Mouse (Mus musculus) heart, embryonic 16.5 days (tissue): ENCODE measurements around the gene Blvra. TPM values are rescaled to one million over a fixed set of nuclear protein-coding genes. Genes with fewer than 3 reads are reported as not detected.
A peak's percentile ranks its signal among the peaks of the same experiment; 100 is the strongest.

Source experiments
- ATAC-seq: fragments of 200-750 bp; cut with Nextera tagmentation; replicated peaks from 2 replicates; pipeline ENCODE4 v1.8.0; 2017; ENCODE audit warnings: moderate number of reproducible peaks; ENCODE audit not compliant: insufficient read depth, low FRiP score; ENCODE audit errors: extremely low read depth
- H3K27ac ChIP-seq: fragments of 300-500 bp; sonication (generic); 2 replicates; pipeline ENCODE4 v1.5.1; 2014; ENCODE audit warnings: mild to moderate bottlenecking, low read length, control low read depth, moderate library complexity
- H3K27me3 ChIP-seq: fragments of 300-500 bp; sonication (generic); 2 replicates; pipeline ENCODE4 v1.6.1; 2014; ENCODE audit warnings: low read length, mixed read lengths; ENCODE audit not compliant: control insufficient read depth, insufficient read depth
- H3K36me3 ChIP-seq: fragments of 300-500 bp; sonication (generic); 2 replicates; pipeline ENCODE4 v1.6.1; 2014; ENCODE audit not compliant: control insufficient read depth, insufficient read depth
- H3K4me1 ChIP-seq: fragments of 300-500 bp; sonication (generic); 2 replicates; pipeline ENCODE4 v1.6.1; 2014; ENCODE audit warnings: low read length, mixed read lengths; ENCODE audit not compliant: control insufficient read depth, insufficient read depth
- H3K4me2 ChIP-seq: fragments of 300-500 bp; sonication (generic); 2 replicates; pipeline ENCODE4 v1.6.1; 2014; ENCODE audit warnings: low read depth, mild to moderate bottlenecking, control low read depth, low read length
- H3K4me3 ChIP-seq: fragments of 300-500 bp; sonication (generic); 2 replicates; pipeline ENCODE4 v1.5.1; 2014; ENCODE audit warnings: mild to moderate bottlenecking, control low read depth, low read length
- H3K9ac ChIP-seq: fragments of 300-500 bp; sonication (generic); 2 replicates; pipeline ENCODE4 v1.6.1; 2014; ENCODE audit warnings: low read length, control low read depth
- H3K9me3 ChIP-seq: fragments of 300-500 bp; sonication (generic); replicated peaks from 2 replicates; pipeline ENCODE4 v1.6.1; 2016; ENCODE audit warnings: low read length; ENCODE audit not compliant: control insufficient read depth
- WGBS: fragments of 180-500 bp; shearing (Covaris S2); extraction: QIAGEN DNeasy Blood & Tissue Kit; methylation state at CpG from one replicate; pipeline ENCODE4 v1.1.7; 2014; 5-methylcytosine and 5-hydroxymethylcytosine counted together
- polyA plus RNA-seq: library from polyadenylated mRNA; unstranded; fragments of >200 nt; fragmentation: Nextera tagmentation; extraction: Ambion mirVana; gene quantifications from 2 replicates; pipeline ENCODE4 v1.2.1, GENCODE M21; 2015

Blvra gene
- 42.8 and 48.4 TPM in 2 replicates for polyA plus RNA-seq

DNA sequence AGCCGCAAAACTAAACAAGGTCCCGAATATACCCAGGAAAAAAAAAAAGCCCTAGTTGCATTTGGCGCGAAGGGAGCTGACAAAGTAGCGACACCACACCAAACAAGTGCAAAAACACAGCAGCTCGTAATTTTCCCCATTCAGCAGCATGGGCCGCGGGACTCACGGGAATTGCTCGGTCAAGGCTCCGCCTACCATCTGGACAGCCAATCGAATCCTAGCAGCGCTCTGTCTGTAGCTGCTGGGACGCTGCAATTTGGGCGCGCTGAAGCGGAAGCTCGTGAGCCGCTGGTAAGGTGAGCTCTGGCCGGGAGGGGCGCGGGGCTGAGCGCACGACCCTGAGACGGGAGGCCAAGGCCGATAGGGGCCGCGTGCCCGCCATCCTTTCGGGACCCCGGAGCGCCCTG lies at the start of gene Blvra:
TSS of gene Blvra (plus strand) at position 231 of the 407 bp plus-strand sequence.
- peak within 1 kb of the TSS; percentile 74 for H3K4me3 ChIP-seq
- peak within 1 kb of the TSS; percentile 78 for H3K4me2 ChIP-seq
- H3K27me3 ChIP-seq: no peaks in the 10 kb centered on the region
- WGBS: 0% methylated on average over 32 of the region's 32 CpGs
- H3K27ac ChIP-seq: peak within 1 kb of the TSS; percentile 73
- peak within 1 kb of the TSS; percentile 81 for H3K9ac ChIP-seq
- peak; percentile 99 for ATAC-seq
- peaks cover 10% of the 10 kb centered on the region for H3K36me3 ChIP-seq
- peaks cover 10% of the 10 kb centered on the region for H3K4me1 ChIP-seq
- no peaks in the 10 kb centered on the region for H3K9me3 ChIP-seq

DNA sequence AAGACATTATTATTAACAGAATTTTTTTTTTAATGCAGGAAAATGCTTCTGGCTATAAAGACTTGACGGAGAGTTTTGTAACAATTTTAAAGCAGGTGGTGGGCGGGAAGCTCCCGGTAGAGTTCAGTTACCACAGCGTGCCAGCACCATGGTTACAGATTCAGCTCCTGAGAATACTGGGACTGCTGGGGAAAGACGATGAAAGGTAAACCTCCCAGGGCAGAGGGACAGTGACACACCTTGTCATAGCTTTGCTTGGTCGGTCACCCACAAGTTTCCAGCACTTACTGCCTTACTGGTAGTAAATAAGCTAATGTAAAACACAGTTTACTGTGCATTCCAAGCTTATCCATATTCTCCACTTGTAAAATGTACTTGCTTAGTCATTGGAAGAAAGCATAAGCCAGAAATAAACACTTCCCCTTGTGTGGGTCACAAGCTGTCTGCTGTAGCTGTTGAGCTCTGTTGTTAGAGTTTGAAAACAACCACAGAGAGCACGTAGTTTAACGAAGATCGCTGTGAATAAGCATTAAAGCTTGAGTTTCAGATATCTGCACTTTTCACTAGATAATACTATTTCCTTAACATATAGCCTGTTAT lies 35.4 kb upstream of the Blvra start:
- ATAC-seq: no peak
- WGBS: 94% methylated on average over 9 of the region's 9 CpGs
- H3K9ac ChIP-seq: no peak overlapping the region
- no peaks in the 10 kb centered on the region for H3K9me3 ChIP-seq
- H3K4me3 ChIP-seq: no peak overlapping the region
- H3K36me3 ChIP-seq: peaks cover 22% of the 10 kb centered on the region
- no peak overlapping the region for H3K4me2 ChIP-seq
- no peaks in the 10 kb centered on the region for H3K4me1 ChIP-seq
- no peaks in the 10 kb centered on the region for H3K27me3 ChIP-seq
- H3K27ac ChIP-seq: no peak overlapping the region

DNA sequence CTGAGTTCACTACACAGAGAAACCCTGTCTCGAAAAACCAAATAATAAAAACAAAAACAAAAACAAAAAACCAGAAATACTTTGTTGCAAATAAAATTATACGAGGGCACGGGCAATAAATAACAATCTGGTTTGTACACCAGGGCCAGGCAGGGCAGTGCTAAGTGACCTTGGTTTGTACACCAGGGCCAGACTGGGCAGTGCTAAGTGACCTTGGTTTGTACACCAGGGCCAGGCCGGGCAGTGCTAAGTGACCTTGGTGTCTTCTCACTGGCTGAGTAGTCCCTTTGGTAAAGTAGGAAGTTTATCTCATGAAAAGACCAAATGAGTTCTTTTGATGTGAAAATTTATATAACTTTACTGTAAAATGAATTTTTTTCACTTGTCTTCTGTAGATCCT lies 33.2 kb upstream of the Blvra start:
- no peak overlapping the region for H3K27ac ChIP-seq
- no peaks in the 10 kb centered on the region for H3K4me1 ChIP-seq
- H3K9ac ChIP-seq: no peak overlapping the region
- H3K4me2 ChIP-seq: no peak overlapping the region
- H3K27me3 ChIP-seq: no peaks in the 10 kb centered on the region
- no peaks in the 10 kb centered on the region for H3K9me3 ChIP-seq
- ATAC-seq: no peak
- WGBS: 80% methylated on average over 4 of the region's 4 CpGs
- no peak overlapping the region for H3K4me3 ChIP-seq
- peaks cover 21% of the 10 kb centered on the region for H3K36me3 ChIP-seq

DNA sequence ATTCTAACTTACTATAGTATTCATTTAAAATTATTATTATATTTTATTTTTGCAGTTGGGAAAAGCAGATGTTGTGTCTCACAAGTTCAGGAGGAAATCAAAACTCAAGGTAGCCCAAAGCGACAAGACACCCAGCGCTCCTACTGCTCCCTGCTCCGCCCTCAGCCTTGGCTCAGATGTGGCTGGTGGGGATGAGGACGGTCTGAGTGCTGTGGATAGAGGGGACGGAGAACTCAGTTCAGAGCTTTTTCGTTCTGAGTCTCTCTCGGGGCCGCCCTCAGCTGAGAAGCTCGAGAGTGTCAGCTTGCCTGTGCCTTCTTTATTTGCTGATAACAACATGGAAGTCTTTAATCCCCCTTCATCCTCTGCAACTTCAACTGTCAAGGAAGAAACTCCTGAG lies 9.0 kb upstream of the Blvra start:
- no peak overlapping the region for H3K9ac ChIP-seq
- no peak overlapping the region for H3K27ac ChIP-seq
- no peaks in the 10 kb centered on the region for H3K9me3 ChIP-seq
- WGBS: 87% methylated on average over 9 of the region's 9 CpGs
- H3K4me2 ChIP-seq: no peak overlapping the region
- H3K27me3 ChIP-seq: no peaks in the 10 kb centered on the region
- no peak overlapping the region for H3K4me3 ChIP-seq
- no peak for ATAC-seq
- peaks cover 30% of the 10 kb centered on the region for H3K36me3 ChIP-seq
- no peaks in the 10 kb centered on the region for H3K4me1 ChIP-seq

DNA sequence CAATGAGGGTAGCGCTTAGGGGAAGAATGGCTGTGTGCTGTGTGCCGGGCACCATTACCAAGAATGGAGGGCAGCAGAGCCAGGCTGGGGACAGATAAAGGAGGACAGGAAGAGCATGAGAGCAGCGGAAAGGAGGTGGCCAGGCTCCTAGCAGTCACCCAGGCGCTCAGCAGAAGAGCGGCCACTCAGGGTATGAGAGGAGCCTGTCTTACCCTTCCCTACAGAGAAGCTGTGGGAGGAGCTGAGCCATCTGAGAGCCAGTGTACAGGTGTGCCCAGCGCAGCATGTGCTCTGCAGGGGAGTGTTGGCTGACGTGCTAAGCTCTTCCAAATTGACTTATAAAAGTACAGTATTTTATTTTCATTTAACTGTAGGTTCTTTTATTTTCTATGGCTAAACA lies 1.7 kb upstream of the Blvra start:
- Histone ChIP-seq H3K4me3 (no peak overlapping the region), H3K27me3 (no peaks in the 10 kb centered on the region), H3K4me2 (no peak overlapping the region), H3K27ac (no peak overlapping the region), H3K4me1 (peaks cover 10% of the 10 kb centered on the region), H3K36me3 (peaks cover 10% of the 10 kb centered on the region), H3K9me3 (no peaks in the 10 kb centered on the region), H3K9ac (no peak overlapping the region)
- 69% methylated on average over 7 of the region's 7 CpGs for WGBS
- ATAC-seq: no peak

DNA sequence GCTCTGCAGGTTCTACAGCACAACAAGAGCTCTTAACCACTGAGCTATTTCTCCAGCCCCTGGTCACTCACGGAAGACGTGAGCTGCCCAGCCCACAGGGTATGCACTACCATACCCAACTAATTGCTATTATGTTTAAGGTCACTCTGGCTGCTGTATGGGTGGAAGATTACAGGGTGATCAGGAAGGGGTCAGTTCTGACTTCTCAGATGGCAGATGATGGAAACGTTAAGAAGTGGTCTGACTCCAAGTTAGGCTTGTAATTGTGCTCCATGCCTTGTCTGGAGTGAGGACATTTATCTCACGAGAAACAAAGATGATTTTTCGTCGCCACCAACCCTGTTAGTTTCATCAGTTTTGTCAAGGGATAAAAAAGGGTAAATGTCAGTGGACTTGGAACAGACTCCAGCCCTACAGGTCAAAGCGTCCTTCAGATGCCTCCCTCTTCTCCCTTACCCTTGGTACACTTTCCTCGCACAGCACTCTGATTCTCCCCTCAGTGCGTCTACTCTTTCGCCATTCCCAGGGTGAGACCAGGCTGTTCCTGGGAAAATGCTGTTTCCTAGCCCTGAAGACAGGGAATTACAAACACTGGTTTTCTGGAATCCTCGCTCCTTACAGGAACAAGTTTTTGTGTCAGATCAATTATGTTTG lies 557 bp upstream of the Blvra start:
- H3K9ac ChIP-seq: peak overlapping the region; percentile 73
- H3K4me2 ChIP-seq: peak overlapping the region; percentile 78
- H3K4me3 ChIP-seq: peak overlapping the region; percentile 74
- ATAC-seq: 0 out of 2 replicates have a peak, but pooled peaks have one; percentile 12
- H3K36me3 ChIP-seq: peaks cover 10% of the 10 kb centered on the region
- no peaks in the 10 kb centered on the region for H3K9me3 ChIP-seq
- H3K27me3 ChIP-seq: no peaks in the 10 kb centered on the region
- peaks cover 10% of the 10 kb centered on the region for H3K4me1 ChIP-seq
- H3K27ac ChIP-seq: peak overlapping the region; percentile 73
- WGBS: 19% methylated on average over 11 of the region's 11 CpGs

DNA sequence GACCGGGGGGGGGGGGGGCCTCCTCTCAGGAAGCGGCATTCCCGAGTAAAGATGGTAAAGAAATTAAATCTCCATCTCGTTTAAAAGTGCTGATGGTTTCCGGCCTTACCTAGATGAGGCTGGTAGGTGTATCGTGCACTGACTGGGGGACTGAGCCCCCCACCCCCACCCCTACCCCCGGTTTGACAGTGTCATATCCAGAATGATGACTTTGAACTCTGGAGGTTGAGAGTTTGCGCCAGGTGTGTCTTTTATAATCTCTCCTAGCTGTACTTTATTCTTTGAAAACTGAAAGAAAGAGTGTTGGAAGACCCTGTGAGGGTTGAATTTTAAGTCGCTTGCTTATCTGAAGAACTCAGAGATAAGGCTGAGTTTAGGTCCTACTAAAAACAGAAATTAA lies 414 bp downstream of the Blvra start:
- no peaks in the 10 kb centered on the region for H3K9me3 ChIP-seq
- H3K9ac ChIP-seq: peak overlapping the region; percentile 81
- H3K27me3 ChIP-seq: no peaks in the 10 kb centered on the region
- WGBS: 7% methylated on average over 9 of the region's 9 CpGs
- H3K36me3 ChIP-seq: peaks cover 10% of the 10 kb centered on the region
- peak overlapping the region; percentile 74 for H3K4me3 ChIP-seq
- H3K27ac ChIP-seq: peak overlapping the region; percentile 63; the same call in 1 of the 2 replicates
- peak; percentile 49 for ATAC-seq
- H3K4me2 ChIP-seq: peak overlapping the region; percentile 78
- H3K4me1 ChIP-seq: peaks cover 10% of the 10 kb centered on the region

DNA sequence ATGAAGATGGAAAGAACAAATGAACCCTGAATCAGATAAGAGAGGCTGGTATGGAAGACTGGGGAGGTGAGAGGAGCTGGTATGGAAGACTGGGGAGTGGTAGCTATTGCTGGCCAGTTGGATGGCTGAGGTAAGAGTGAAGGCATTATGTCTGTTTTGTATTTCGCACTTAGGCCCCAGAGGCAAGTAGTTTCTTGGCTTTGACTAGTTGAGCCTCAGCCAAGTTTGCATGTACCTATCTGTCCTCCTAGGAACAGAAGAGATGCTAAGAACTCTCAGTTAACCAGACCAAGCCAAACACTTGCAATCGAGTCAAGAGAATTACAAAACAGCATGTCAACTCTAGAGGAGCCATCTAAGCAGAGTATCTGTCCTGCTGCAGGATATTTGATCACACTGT lies 3.7 kb downstream of the Blvra start:
- Histone ChIP-seq H3K4me2 (no peak overlapping the region), H3K4me3 (no peak overlapping the region), H3K27ac (no peak overlapping the region), H3K4me1 (peaks cover 10% of the 10 kb centered on the region), H3K27me3 (no peaks in the 10 kb centered on the region), H3K36me3 (no peaks in the 10 kb centered on the region), H3K9ac (no peak overlapping the region), H3K9me3 (no peaks in the 10 kb centered on the region)
- 88% methylated on average over 2 of the region's 2 CpGs for whole genome bisulfite sequencing
- no peak for ATAC-seq

DNA sequence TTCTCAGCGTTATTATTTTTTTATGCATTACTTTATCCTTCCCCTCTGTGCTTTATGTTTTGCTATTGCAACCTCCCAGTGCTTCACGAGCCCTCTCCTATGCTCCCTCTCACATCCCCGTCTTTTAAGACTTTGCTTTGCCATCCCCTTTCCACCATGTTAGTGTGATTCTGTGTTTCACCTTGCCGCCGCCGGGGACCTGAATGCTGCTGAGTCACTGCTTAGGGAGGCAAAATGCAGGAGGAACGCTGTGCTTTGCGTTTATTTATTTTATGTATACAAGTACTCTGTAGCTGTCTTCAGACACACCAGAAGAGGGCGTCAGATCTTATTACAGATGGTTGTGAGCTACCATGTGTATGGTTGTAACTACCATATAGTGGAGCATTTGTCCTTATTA lies 7.1 kb downstream of the Blvra start:
- no peak overlapping the region for H3K27ac ChIP-seq
- H3K9me3 ChIP-seq: no peaks in the 10 kb centered on the region
- no peak overlapping the region for H3K4me2 ChIP-seq
- WGBS: 68% methylated on average over 9 of the region's 9 CpGs
- ATAC-seq: no peak
- no peaks in the 10 kb centered on the region for H3K27me3 ChIP-seq
- H3K9ac ChIP-seq: no peak overlapping the region
- no peaks in the 10 kb centered on the region for H3K4me1 ChIP-seq
- no peak overlapping the region for H3K4me3 ChIP-seq
- H3K36me3 ChIP-seq: no peaks in the 10 kb centered on the region
